Mouse (Mus musculus): ENCODE data around the gene Irf2bpl. TPM values are rescaled to one million over a fixed set of nuclear protein-coding genes. Genes with fewer than 3 reads are reported as not detected.

Irf2bpl gene
- polyA plus RNA-seq, 1 experiment from 2014 or later, result 18.4 TPM

GRCm38 (mm10) chr12:86849945-86850626 lies 34.5 kb downstream of the Irf2bpl start:
- 62% methylated on average over 10 of the region's 10 CpGs for WGBS
- no peaks in the 10 kb centered on the region; the same call in 1 of the 2 replicates for H3K4me1 ChIP-seq (replicated peaks; ENCODE audit: control insufficient read depth, insufficient read depth, low read length)
- H3K27ac ChIP-seq (ENCODE audit: low read depth), result no peak overlapping the region
- ATAC-seq (replicated peaks; ENCODE audit: low FRiP score, low TSS enrichment, low read depth), result no peak
- no peaks in the 10 kb centered on the region for H3K36me3 ChIP-seq (ENCODE audit: control insufficient read depth, insufficient read depth, low read length)
- no peaks in the 10 kb centered on the region for H3K9me3 ChIP-seq (ENCODE audit: control insufficient read depth, low read length)
- H3K4me2 ChIP-seq (ENCODE audit: low read length), result no peak overlapping the region
- H3K4me3 ChIP-seq (ENCODE audit: low read depth, low read length), result no peak overlapping the region
- no peak for DNase-seq (ENCODE audit: low spot score)
- H3K9ac ChIP-seq (ENCODE audit: low read length), result no peak overlapping the region
- no peaks in the 10 kb centered on the region for H3K27me3 ChIP-seq (replicated peaks; ENCODE audit: control insufficient read depth, insufficient read depth, low read length)

DNA sequence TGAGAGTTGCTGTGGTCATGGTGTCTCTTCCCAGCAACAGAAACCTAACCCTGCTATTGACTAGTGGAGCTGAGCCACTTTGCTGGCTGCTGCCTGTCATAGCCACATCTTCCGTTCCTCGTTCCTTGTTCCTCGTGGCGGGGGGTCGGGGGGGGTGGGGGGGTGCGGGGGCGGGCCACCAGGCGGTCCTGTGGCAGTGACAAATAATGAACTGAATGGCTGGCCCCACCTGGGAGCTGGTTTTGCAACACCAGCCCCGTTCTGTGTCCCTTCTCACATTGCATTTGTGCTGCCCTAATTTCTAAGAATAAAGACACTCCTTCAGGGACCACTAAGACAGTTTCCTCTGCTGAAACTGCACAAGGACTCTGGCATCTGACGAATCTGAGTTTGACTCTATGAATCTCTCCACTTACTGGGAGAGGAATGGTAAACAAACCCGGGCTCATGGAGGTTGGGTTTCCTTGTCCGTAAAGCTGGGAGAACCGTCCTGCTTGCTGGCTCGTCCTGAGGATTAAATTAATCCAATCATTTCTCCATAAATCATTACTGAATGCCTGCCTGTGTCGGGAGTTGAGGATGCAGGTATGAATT lies 41.6 kb downstream of the Irf2bpl start:
- Histone ChIP-seq H3K4me2 (ENCODE audit: low read length) (no peak overlapping the region), H3K27ac (ENCODE audit: low read depth) (no peak overlapping the region), H3K9ac (ENCODE audit: low read length) (no peak overlapping the region), H3K36me3 (ENCODE audit: control insufficient read depth, insufficient read depth, low read length) (no peaks in the 10 kb centered on the region), H3K4me3 (ENCODE audit: low read depth, low read length) (no peak overlapping the region), H3K9me3 (ENCODE audit: control insufficient read depth, low read length) (no peaks in the 10 kb centered on the region), H3K27me3 (replicated peaks; ENCODE audit: control insufficient read depth, insufficient read depth, low read length) (no peaks in the 10 kb centered on the region), H3K4me1 (replicated peaks; ENCODE audit: control insufficient read depth, insufficient read depth, low read length) (peaks cover 14% of the 10 kb centered on the region)
- WGBS, result 18% methylated on average over 15 of the region's 15 CpGs
- ATAC-seq (replicated peaks; ENCODE audit: low FRiP score, low TSS enrichment, low read depth) (no peak), DNase-seq (ENCODE audit: low spot score) (no peak)

- WGBS, result 85% methylated on average over 4 of the region's 4 CpGs
- no peaks in the 10 kb centered on the region for H3K27me3 ChIP-seq (replicated peaks; ENCODE audit: control insufficient read depth, insufficient read depth, low read length)
- H3K4me3 ChIP-seq (ENCODE audit: low read depth, low read length), result no peak overlapping the region
- no peaks in the 10 kb centered on the region for H3K36me3 ChIP-seq (ENCODE audit: control insufficient read depth, insufficient read depth, low read length)
- no peaks in the 10 kb centered on the region for H3K9me3 ChIP-seq (ENCODE audit: control insufficient read depth, low read length)
- H3K9ac ChIP-seq (ENCODE audit: low read length), result no peak overlapping the region
- no peak overlapping the region for H3K4me2 ChIP-seq (ENCODE audit: low read length)
- H3K27ac ChIP-seq (ENCODE audit: low read depth), result no peak overlapping the region
- DNase-seq (ENCODE audit: low spot score) (no peak), ATAC-seq (replicated peaks; ENCODE audit: low FRiP score, low TSS enrichment, low read depth) (no peak)
- peaks cover 14% of the 10 kb centered on the region for H3K4me1 ChIP-seq (replicated peaks; ENCODE audit: control insufficient read depth, insufficient read depth, low read length)
Measured at GRCm38 (mm10) chr12:86840526-86840925, 44.1 kb downstream of the Irf2bpl start.

DNA sequence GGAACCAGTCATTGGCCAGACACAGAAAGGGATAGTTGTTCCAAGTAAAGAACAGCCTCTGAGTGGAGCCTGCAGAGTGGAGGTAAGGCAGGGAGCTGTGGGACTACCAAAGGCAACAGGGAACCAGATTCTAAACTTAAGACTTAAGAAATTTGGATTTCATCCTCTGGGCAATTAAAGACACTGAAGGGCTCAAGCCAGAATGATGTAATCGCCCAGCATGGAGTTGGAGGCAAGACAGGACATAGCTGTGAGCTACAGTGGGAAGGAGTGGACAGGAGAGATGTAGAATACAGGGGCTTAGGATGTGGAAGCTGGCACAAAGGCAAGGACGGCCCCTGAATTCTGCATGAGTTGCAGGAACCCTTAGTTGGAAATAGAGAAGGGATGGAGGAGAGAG lies 46.4 kb downstream of the Irf2bpl start:
- H3K27ac ChIP-seq (ENCODE audit: low read depth), result no peak overlapping the region
- H3K4me3 ChIP-seq (ENCODE audit: low read depth, low read length), result no peak overlapping the region
- peaks cover 14% of the 10 kb centered on the region for H3K4me1 ChIP-seq (replicated peaks; ENCODE audit: control insufficient read depth, insufficient read depth, low read length)
- no peak overlapping the region for H3K4me2 ChIP-seq (ENCODE audit: low read length)
- H3K9me3 ChIP-seq (ENCODE audit: control insufficient read depth, low read length), result no peaks in the 10 kb centered on the region
- DNase-seq (ENCODE audit: low spot score), result no peak
- 56% methylated on average over 2 of the region's 2 CpGs for WGBS
- H3K9ac ChIP-seq (ENCODE audit: low read length), result no peak overlapping the region
- no peak for ATAC-seq (replicated peaks; ENCODE audit: low FRiP score, low TSS enrichment, low read depth)
- H3K27me3 ChIP-seq (replicated peaks; ENCODE audit: control insufficient read depth, insufficient read depth, low read length), result no peaks in the 10 kb centered on the region
- no peaks in the 10 kb centered on the region for H3K36me3 ChIP-seq (ENCODE audit: control insufficient read depth, insufficient read depth, low read length)

- Histone ChIP-seq H3K9ac (ENCODE audit: low read length) (0 out of 2 replicates have a peak overlapping the region, but pooled peaks have one; percentile 16), H3K4me1 (replicated peaks; ENCODE audit: control insufficient read depth, insufficient read depth, low read length) (peaks cover 27% of the 10 kb centered on the region), H3K9me3 (ENCODE audit: control insufficient read depth, low read length) (no peaks in the 10 kb centered on the region), H3K4me3 (ENCODE audit: low read depth, low read length) (no peak overlapping the region), H3K27me3 (replicated peaks; ENCODE audit: control insufficient read depth, insufficient read depth, low read length) (no peaks in the 10 kb centered on the region), H3K27ac (ENCODE audit: low read depth) (peak overlapping the region; percentile 29; the same call in 1 of the 2 replicates), H3K4me2 (ENCODE audit: low read length) (peak overlapping the region; percentile 33), H3K36me3 (ENCODE audit: control insufficient read depth, insufficient read depth, low read length) (no peaks in the 10 kb centered on the region)
- ATAC-seq (replicated peaks; ENCODE audit: low FRiP score, low TSS enrichment, low read depth) (peak; percentile 84), DNase-seq (ENCODE audit: low spot score) (peak; percentile 76)
- WGBS, result 23% methylated on average over 23 of the region's 23 CpGs
Measured at GRCm38 (mm10) chr12:86836431-86837047, 48.1 kb downstream of the Irf2bpl start.

GRCm38 (mm10) chr12:86835899-86836298 lies 48.7 kb downstream of the Irf2bpl start:
- no peak overlapping the region for H3K4me3 ChIP-seq (ENCODE audit: low read depth, low read length)
- ATAC-seq (replicated peaks; ENCODE audit: low FRiP score, low TSS enrichment, low read depth) (no peak), DNase-seq (ENCODE audit: low spot score) (no peak)
- H3K4me2 ChIP-seq (ENCODE audit: low read length), result 0 out of 2 replicates have a peak overlapping the region, but pooled peaks have one; percentile 33
- WGBS, result 89% methylated on average over 3 of the region's 3 CpGs
- H3K27ac ChIP-seq (ENCODE audit: low read depth), result peak overlapping the region; percentile 29; the same call in 1 of the 2 replicates
- H3K27me3 ChIP-seq (replicated peaks; ENCODE audit: control insufficient read depth, insufficient read depth, low read length), result no peaks in the 10 kb centered on the region
- H3K4me1 ChIP-seq (replicated peaks; ENCODE audit: control insufficient read depth, insufficient read depth, low read length), result peaks cover 29% of the 10 kb centered on the region
- H3K9ac ChIP-seq (ENCODE audit: low read length), result no peak overlapping the region
- no peaks in the 10 kb centered on the region for H3K36me3 ChIP-seq (ENCODE audit: control insufficient read depth, insufficient read depth, low read length)
- H3K9me3 ChIP-seq (ENCODE audit: control insufficient read depth, low read length), result no peaks in the 10 kb centered on the region

DNA sequence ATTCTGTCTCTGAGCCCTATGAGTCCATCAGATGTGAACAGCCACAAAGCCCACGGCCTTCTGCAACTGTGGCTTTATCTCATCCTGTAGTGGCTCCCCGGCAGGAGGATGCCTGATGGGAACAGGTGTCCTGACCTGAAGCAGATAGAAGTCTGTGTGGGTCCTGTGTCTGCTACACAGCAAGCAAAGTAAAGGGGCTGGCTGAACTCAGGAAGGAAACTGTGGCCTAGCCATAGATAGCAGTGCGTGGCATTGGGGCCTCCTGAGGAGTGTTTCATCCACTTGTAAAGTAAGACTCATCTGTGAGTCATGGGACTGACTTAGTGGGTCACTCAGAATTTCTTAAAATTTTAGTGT lies 50.2 kb downstream of the Irf2bpl start:
- Histone ChIP-seq H3K9ac (ENCODE audit: low read length) (no peak overlapping the region), H3K4me3 (ENCODE audit: low read depth, low read length) (no peak overlapping the region), H3K27me3 (replicated peaks; ENCODE audit: control insufficient read depth, insufficient read depth, low read length) (no peaks in the 10 kb centered on the region), H3K9me3 (ENCODE audit: control insufficient read depth, low read length) (no peaks in the 10 kb centered on the region), H3K36me3 (ENCODE audit: control insufficient read depth, insufficient read depth, low read length) (no peaks in the 10 kb centered on the region), H3K4me1 (replicated peaks; ENCODE audit: control insufficient read depth, insufficient read depth, low read length) (peaks cover 37% of the 10 kb centered on the region), H3K27ac (ENCODE audit: low read depth) (no peak overlapping the region), H3K4me2 (ENCODE audit: low read length) (no peak overlapping the region)
- ATAC-seq (replicated peaks; ENCODE audit: low FRiP score, low TSS enrichment, low read depth), result no peak
- no peak for DNase-seq (ENCODE audit: low spot score)
- WGBS, result 82% methylated on average over 3 of the region's 3 CpGs

- Histone ChIP-seq H3K36me3 (ENCODE audit: control insufficient read depth, insufficient read depth, low read length) (no peaks in the 10 kb centered on the region), H3K4me2 (ENCODE audit: low read length) (no peak overlapping the region), H3K4me1 (replicated peaks; ENCODE audit: control insufficient read depth, insufficient read depth, low read length) (peaks cover 32% of the 10 kb centered on the region), H3K9ac (ENCODE audit: low read length) (no peak overlapping the region), H3K4me3 (ENCODE audit: low read depth, low read length) (no peak overlapping the region), H3K27me3 (replicated peaks; ENCODE audit: control insufficient read depth, insufficient read depth, low read length) (no peaks in the 10 kb centered on the region), H3K27ac (ENCODE audit: low read depth) (no peak overlapping the region), H3K9me3 (ENCODE audit: control insufficient read depth, low read length) (no peaks in the 10 kb centered on the region)
- no peak for DNase-seq (ENCODE audit: low spot score)
- no peak for ATAC-seq (replicated peaks; ENCODE audit: low FRiP score, low TSS enrichment, low read depth)
- 56% methylated on average over 6 of the region's 6 CpGs for WGBS
Measured at GRCm38 (mm10) chr12:86833711-86834415, 50.7 kb downstream of the Irf2bpl start.

Data from intestine, embryonic 14.5 days (tissue).